Mouse (Mus musculus) urinary bladder, postnatal 10 days (tissue): Measurements from ENCODE around the gene Gm1673.
A peak's percentile ranks its signal among the peaks of the same experiment; 100 is the strongest.
"Not testable (repeated sequence)": the region's sequence is repeated elsewhere in the genome, so short reads cannot be mapped to it uniquely, and the experiment has no call there.

ENCODE experiments used
- DNase-seq: peaks from one replicate; pipeline ENCODE4 v3.0.0; 2022; ENCODE audit warnings: low spot score

Gm1673 gene

GRCm38 (mm10) chr5:33983309-33984121 is at the start of gene Gm1673:
Gene Gm1673, plus strand, starts transcription at chr5:33983433.
- peak; percentile 50 for DNase-seq

- no peak for DNase-seq
Measured at GRCm38 (mm10) chr5:33934081-33934480, 49.2 kb upstream of the Gm1673 start.

GRCm38 (mm10) chr5:33934877-33935276 is 48.4 kb upstream of the Gm1673 start:
- no peak for DNase-seq

- DNase-seq = no peak
Measured at GRCm38 (mm10) chr5:33935700-33936111, 47.5 kb upstream of the Gm1673 start.

GRCm38 (mm10) chr5:33936120-33936707 is 47.0 kb upstream of the Gm1673 start, which contains the start of gene Nelfa:
Gene Nelfa, minus strand, starts transcription at chr5:33936413.
- peak; percentile 94 for DNase-seq

GRCm38 (mm10) chr5:33937230-33937629 is 46.0 kb upstream of the Gm1673 start:
- no peak for DNase-seq

GRCm38 (mm10) chr5:33938448-33938847 is 44.8 kb upstream of the Gm1673 start:
- DNase-seq = no peak

GRCm38 (mm10) chr5:33947035-33947434 is 36.2 kb upstream of the Gm1673 start:
- not testable (repeated sequence) for DNase-seq

GRCm38 (mm10) chr5:33948314-33948713 is 34.9 kb upstream of the Gm1673 start:
- DNase-seq = no peak

GRCm38 (mm10) chr5:33953471-33954185 is 29.6 kb upstream of the Gm1673 start:
- no peak for DNase-seq

GRCm38 (mm10) chr5:33954354-33954753 is 28.9 kb upstream of the Gm1673 start:
- no peak for DNase-seq

GRCm38 (mm10) chr5:33955868-33956267 is 27.4 kb upstream of the Gm1673 start:
- DNase-seq = no peak

- DNase-seq = no peak
Measured at GRCm38 (mm10) chr5:33959382-33959781, 23.9 kb upstream of the Gm1673 start.

- DNase-seq = no peak
Measured at GRCm38 (mm10) chr5:33974736-33975135, 8.5 kb upstream of the Gm1673 start.

- no peak for DNase-seq
Measured at GRCm38 (mm10) chr5:33976267-33976666, 7.0 kb upstream of the Gm1673 start.

- no peak for DNase-seq
Measured at GRCm38 (mm10) chr5:33982731-33983259, 438 bp upstream of the Gm1673 start.

- peak; percentile 8 for DNase-seq
Measured at GRCm38 (mm10) chr5:33994671-33995625, 11.7 kb downstream of the Gm1673 start.

GRCm38 (mm10) chr5:33995843-33996693 is 12.8 kb downstream of the Gm1673 start, which contains the start of gene Nat8l:
Gene Nat8l, plus strand, starts transcription at chr5:33995984.
- DNase-seq = no peak

GRCm38 (mm10) chr5:33996694-33997045 is 13.4 kb downstream of the Gm1673 start:
- no peak for DNase-seq

GRCm38 (mm10) chr5:33997051-33997741 is 14.0 kb downstream of the Gm1673 start:
- DNase-seq = no peak
